Mouse (Mus musculus) C2C12 (cell line): ENCODE data around the gene Syn3. TPM values are rescaled to one million over a fixed set of nuclear protein-coding genes. Genes with fewer than 3 reads are reported as not detected.

Experiments used
- H3K27me3 ChIP-seq: one replicate; pipeline ENCODE4 v1.6.1; 2011; ENCODE audit not compliant: control insufficient read depth, insufficient read depth, insufficient read length
- H3K36me3 ChIP-seq: one replicate; pipeline ENCODE4 v1.6.1; 2011; ENCODE audit not compliant: control insufficient read depth, insufficient read depth
- H3K4me3 ChIP-seq: one replicate; pipeline ENCODE4 v1.5.1; 2011; ENCODE audit warnings: mild to moderate bottlenecking, control low read depth; ENCODE audit not compliant: poor library complexity, insufficient read depth, severe bottlenecking
- H3K79me2 ChIP-seq: one replicate; pipeline ENCODE4 v1.6.1; 2011; ENCODE audit not compliant: control insufficient read depth, insufficient read depth
- H3K79me3 ChIP-seq: one replicate; pipeline ENCODE4 v1.6.1; 2011; ENCODE audit warnings: low read depth, control low read depth
- H3ac ChIP-seq: one replicate; pipeline ENCODE3; 2011; ENCODE audit warnings: low read depth; ENCODE audit not compliant: control insufficient read depth, insufficient read length
- CEBPB ChIP-seq: IDR thresholded peaks from one replicate; pipeline ENCODE4 v1.6.1; 2011; ENCODE audit warnings: low read depth, mild to moderate bottlenecking, control low read depth, moderate library complexity
- CTCF ChIP-seq: IDR thresholded peaks from one replicate; pipeline ENCODE4 v1.5.1; 2011; ENCODE audit not compliant: control insufficient read depth, insufficient read depth, insufficient read length
- FOSL1 ChIP-seq: IDR thresholded peaks from one replicate; pipeline ENCODE4 v1.8.0; 2011; ENCODE audit warnings: mild to moderate bottlenecking, low read length; ENCODE audit not compliant: poor library complexity, insufficient read depth, severe bottlenecking
- MAX ChIP-seq: IDR thresholded peaks from one replicate; pipeline ENCODE4 v1.6.1; 2011; ENCODE audit warnings: mild to moderate bottlenecking, control low read depth
- MYOD1 ChIP-seq: IDR thresholded peaks from one replicate; pipeline ENCODE4 v1.6.1; 2011; ENCODE audit warnings: low read depth; ENCODE audit not compliant: control insufficient read depth, insufficient read length
- MYOG ChIP-seq: IDR thresholded peaks from one replicate; pipeline ENCODE4 v1.6.1; 2011; ENCODE audit not compliant: control insufficient read depth, insufficient read length; ENCODE audit errors: extremely low read depth
- USF1 ChIP-seq: IDR thresholded peaks from one replicate; pipeline ENCODE4 v1.6.1; 2011; ENCODE audit warnings: low read depth, mild to moderate bottlenecking, control low read depth, moderate library complexity
- polyA plus RNA-seq: library from polyadenylated mRNA; unstranded; fragments of >200 nt; fragmentation: generic; extraction: Trizol; gene quantifications from one replicate; pipeline ENCODE4 v1.2.1, GENCODE M21; 2012; ENCODE audit warnings: missing spikeins

Gene Syn3
- polyA plus RNA-seq, 1 experiment: 0.20 TPM

- TF ChIP-seq MYOD1: no peak
- no peak for TF ChIP-seq USF1
- no peak for TF ChIP-seq CTCF
- TF ChIP-seq MYOG: no peak
- TF ChIP-seq CEBPB: no peak
- TF ChIP-seq MAX: no peak
- TF ChIP-seq FOSL1: no peak
- no peaks in the 10 kb centered on the region for H3K36me3 ChIP-seq
- H3K4me3 ChIP-seq: no peak overlapping the region
- no peaks in the 10 kb centered on the region for H3K27me3 ChIP-seq
- no peak overlapping the region for H3ac ChIP-seq
- no peaks in the 10 kb centered on the region for H3K79me2 ChIP-seq
- H3K79me3 ChIP-seq: no peaks in the 10 kb centered on the region
Observed at GRCm38 (mm10) chr10:86363669-86364309, 134.9 kb downstream of the Syn3 start.

DNA sequence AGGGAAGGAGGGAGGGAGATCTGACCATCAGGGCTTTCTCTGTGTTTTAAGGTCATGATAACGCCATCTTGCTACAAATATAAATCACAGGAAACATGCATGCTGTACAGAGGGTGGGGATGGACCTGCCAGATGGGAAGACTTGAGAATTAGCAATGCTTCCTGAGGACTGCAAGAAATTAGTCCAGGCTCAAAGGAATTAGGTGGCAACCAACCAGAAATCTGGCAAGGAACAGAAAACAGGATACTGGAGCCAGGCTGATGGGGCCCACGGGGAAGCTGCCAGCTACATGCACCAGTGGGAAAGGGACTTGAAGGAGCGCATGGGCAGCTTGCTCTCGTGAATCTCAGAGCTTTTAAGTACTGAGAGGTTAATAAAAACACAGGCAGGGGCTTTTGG is 139.0 kb downstream of the Syn3 start:
- Histone ChIP-seq H3ac (no peak overlapping the region), H3K4me3 (no peak overlapping the region), H3K79me2 (no peaks in the 10 kb centered on the region), H3K79me3 (no peaks in the 10 kb centered on the region), H3K27me3 (no peaks in the 10 kb centered on the region), H3K36me3 (no peaks in the 10 kb centered on the region)
- TF ChIP-seq FOSL1: no peak
- no peak for TF ChIP-seq MYOG
- TF ChIP-seq CTCF: no peak
- no peak for TF ChIP-seq MYOD1
- TF ChIP-seq USF1: no peak
- no peak for TF ChIP-seq CEBPB
- TF ChIP-seq MAX: no peak

DNA sequence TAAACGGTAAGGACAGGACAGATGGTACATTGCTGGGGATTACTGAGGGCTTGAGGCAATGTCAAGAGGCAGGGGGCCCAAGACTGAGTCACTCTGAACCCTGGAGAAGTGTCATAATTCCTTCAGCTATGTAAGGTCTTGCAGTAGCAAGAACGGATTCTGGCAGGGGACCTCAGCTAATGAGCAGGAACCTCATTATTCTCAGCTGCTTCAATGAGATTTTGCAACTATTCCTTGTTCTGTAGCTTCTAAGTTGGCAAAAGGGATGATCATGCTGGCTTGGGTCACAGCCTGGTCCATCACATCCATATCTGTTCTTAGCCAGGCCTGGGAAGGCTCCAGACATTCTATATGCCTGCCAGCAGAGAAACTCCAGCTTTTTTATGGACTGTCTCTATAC is 139.5 kb downstream of the Syn3 start:
- no peak overlapping the region for H3ac ChIP-seq
- H3K36me3 ChIP-seq: no peaks in the 10 kb centered on the region
- H3K4me3 ChIP-seq: no peak overlapping the region
- H3K79me3 ChIP-seq: no peaks in the 10 kb centered on the region
- no peaks in the 10 kb centered on the region for H3K79me2 ChIP-seq
- H3K27me3 ChIP-seq: no peaks in the 10 kb centered on the region
- no peak for TF ChIP-seq MYOG
- no peak for TF ChIP-seq FOSL1
- TF ChIP-seq CEBPB: no peak
- TF ChIP-seq MAX: no peak
- no peak for TF ChIP-seq MYOD1
- TF ChIP-seq CTCF: no peak
- TF ChIP-seq USF1: no peak

- TF ChIP-seq MYOG (no peak), MYOD1 (no peak), CTCF (no peak), CEBPB (no peak), FOSL1 (no peak), MAX (no peak), USF1 (no peak)
Observed at GRCm38 (mm10) chr10:86358307-86358975, 140.3 kb downstream of the Syn3 start.

GRCm38 (mm10) chr10:86356819-86357563 is 141.7 kb downstream of the Syn3 start:
- Histone ChIP-seq H3K36me3 (no peaks in the 10 kb centered on the region), H3K79me3 (no peaks in the 10 kb centered on the region), H3K27me3 (no peaks in the 10 kb centered on the region), H3K79me2 (no peaks in the 10 kb centered on the region), H3ac (no peak overlapping the region), H3K4me3 (no peak overlapping the region)
- TF ChIP-seq FOSL1 (no peak), USF1 (no peak), CEBPB (no peak), MAX (no peak)

More at GRCm38 (mm10) chr10:86358307-86358975, 140.3 kb downstream of the Syn3 start:
- Histone ChIP-seq H3K4me3 (no peak overlapping the region), H3K36me3 (no peaks in the 10 kb centered on the region), H3K27me3 (no peaks in the 10 kb centered on the region), H3K79me3 (no peaks in the 10 kb centered on the region), H3ac (no peak overlapping the region), H3K79me2 (no peaks in the 10 kb centered on the region)
